Mouse (Mus musculus): ENCODE measurements around the gene Gm10392.

The Gm10392 gene

DNA sequence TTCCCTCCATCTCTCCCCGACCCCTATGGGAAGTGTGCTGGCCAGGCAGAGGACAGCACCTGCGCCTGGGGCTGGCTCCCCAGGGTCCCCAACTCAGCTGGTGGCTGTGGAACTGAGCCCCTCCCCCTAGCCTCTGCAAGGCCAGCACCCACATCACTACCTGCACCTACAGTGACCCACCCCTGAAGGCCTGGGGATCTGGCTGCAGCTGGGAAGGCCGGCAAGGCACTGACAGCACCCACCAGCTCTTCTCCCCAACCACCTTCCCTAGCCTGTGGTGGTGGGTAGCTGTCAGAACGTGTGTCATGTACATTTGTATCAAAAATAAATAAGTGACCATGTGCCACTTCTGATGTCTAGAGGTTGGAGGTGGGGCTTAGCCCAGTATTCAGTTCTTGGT lies 11.6 kb downstream of the Gm10392 start:
- DNase-seq, result no peak

DNA sequence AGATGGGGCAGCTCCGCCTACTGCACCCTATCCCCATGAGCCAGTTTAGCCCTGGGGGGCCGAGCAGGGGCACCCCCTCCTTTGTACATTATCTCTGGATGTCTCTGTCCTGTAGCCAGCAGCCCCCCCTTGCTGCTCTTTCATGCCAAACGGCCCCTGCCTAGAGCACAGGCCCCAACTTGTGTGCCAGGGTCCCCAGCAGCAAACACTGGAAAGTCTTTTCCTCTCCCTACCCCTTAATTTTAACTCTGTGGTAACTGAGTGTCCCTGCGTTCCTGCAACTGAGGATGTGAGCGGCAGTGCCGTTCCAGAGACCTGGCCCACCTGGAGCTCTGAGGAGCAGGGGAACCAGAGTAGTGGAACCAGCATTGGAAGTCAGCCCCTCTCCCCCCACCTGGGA lies 12.1 kb downstream of the Gm10392 start:
- peak in 1 of 2 experiments; percentile 17 for DNase-seq

DNA sequence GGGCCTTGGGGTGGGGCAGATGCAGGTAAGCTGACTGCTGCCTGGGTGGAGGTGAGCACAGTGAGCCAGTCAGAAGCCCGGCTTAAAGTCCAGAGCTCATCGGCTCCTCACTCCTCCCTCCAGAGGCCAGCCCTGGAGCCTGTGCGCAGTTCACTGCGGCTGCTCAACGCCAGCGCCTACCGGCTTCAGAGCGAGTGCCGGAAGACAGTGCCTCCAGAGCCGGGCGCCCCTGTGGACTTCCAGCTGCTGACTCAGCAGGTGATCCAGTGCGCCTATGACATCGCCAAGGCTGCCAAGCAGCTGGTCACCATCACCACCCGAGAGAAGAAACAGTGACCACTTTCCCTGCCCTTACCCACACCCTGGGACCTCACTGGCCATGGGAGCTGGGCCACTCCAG lies 12.7 kb downstream of the Gm10392 start:
- peak in 1 of 2 experiments; percentile 27 for DNase-seq

DNA sequence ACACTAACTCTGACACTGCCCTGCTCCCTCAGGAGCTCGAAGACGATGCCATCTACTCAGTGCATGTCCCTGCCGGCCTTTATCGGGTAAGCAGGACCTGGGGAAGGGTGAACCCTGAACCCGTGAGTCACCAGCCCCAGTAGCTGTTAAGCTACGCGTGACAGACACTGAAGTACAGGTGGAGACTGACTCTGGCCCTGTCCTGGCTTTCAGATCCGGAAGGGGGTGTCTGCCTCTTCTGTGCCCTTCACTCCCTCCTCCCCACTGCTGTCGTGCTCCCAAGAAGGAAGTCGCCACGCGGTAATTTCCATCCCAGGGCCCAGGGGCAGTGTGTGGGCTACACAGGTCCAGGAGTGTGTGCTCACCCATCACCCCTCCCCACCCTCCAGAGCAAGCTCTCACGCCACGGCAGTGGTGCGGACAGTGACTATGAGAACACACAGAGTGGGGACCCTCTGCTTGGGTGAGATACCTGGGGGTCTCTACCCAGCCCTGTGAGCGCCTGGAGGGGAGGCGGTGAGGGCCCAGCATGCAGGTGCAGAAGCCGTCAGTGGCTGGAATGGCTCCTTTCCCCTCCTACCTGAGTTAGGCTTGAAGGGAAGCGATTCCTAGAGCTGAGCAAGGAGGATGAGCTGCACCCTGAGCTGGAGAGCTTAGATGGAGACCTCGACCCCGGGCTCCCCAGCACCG lies 13.6 kb downstream of the Gm10392 start:
- DNase-seq, result peak in 1 of 2 experiments; percentile 20

DNA sequence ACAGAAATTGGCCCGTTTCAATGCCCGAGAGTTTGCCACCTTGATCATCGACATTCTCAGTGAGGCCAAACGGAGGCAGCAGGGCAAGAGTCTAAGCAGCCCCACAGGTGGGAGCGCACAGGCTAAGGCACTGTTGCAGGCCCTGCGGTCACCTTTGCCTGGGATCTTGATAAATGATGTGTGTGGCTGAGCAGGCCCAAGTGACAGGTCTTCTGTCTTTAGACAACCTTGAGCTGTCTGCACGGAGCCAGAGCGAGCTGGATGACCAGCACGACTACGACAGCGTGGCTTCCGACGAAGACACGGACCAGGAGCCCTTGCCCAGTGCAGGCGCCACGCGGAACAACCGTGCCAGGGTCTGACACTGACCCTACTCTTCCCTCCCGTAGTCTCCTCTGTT lies 14.6 kb downstream of the Gm10392 start:
- no peak for DNase-seq

DNA sequence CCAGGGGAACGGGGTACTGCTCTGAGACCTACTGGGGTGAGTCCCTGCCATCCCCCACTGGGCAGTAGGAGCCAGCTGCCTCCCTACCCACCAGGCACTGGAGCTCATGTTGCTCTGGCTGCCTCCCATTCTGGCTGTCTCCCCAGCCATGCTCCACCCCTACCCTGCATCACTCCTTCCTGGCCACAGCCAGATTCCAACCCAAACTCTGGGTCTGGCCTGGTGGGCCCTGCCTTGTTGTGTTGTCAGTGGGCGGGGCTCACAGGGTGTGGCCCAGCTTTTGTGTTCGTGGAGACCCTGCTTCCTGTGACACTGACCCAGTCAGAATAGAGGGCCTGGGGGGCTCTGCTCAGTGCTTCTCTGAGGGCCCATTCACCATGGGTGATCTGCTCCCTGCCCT lies 15.5 kb downstream of the Gm10392 start:
- DNase-seq, result no peak

DNA sequence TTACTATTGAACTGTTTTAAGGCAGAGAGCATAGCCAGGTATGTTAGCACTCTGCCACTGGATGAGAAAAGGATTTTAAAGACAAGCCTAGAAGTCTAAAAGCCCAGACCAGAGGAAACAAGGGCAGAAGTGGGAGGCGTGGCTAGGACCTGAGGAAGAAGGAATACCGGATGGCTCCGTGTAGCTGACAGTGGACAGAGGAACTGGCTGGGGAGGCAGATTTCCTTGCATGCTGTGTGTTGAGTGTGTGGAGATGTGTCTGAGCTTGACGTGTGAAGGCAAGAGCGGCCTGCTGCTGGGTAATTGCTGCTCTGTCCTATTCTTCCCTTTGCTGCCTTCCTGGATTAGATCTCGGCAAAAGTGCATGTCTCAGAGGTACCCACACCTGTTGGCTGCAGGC lies 16.5 kb downstream of the Gm10392 start:
- no peak for DNase-seq

DNA sequence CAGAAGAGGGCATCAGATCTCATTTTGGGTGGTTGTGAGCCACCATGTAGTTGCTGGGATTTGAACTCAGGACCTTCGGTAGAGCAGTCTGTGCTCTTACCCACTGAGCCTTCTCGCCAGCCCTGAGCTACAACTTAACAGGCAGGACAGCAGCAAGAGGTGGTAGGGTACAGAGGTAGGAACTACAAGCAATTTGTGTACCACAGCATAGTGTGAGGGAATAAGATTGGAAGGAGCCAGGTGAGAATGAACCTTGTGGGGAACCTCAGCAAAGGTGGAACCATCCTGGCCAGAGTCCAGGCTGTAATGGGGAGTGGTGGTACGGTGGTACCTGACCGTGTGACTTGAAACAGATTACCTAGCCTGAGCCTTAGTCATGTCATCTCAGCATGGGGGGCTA lies 17.0 kb downstream of the Gm10392 start:
- DNase-seq, result no peak

DNA sequence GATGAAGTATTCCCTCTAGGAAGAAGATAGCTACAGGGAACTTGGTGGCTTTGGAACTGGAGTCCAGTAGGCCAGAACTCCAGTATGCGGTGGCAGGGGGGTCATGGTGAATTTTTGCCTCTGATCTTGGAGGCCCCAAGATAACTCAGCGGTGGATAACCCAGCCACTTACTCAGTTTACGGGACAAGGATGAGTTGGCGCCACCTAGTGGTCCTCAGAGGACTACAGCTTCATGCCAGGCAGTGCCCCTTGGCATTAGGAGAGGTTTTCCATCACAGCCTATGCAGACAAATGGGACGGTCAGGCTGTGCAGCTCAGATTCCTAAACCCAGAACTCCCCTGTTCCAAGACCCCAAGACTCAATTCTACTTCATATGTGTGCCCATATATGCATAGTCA lies 17.6 kb downstream of the Gm10392 start:
- DNase-seq, result peak; percentile 69 to 75

DNA sequence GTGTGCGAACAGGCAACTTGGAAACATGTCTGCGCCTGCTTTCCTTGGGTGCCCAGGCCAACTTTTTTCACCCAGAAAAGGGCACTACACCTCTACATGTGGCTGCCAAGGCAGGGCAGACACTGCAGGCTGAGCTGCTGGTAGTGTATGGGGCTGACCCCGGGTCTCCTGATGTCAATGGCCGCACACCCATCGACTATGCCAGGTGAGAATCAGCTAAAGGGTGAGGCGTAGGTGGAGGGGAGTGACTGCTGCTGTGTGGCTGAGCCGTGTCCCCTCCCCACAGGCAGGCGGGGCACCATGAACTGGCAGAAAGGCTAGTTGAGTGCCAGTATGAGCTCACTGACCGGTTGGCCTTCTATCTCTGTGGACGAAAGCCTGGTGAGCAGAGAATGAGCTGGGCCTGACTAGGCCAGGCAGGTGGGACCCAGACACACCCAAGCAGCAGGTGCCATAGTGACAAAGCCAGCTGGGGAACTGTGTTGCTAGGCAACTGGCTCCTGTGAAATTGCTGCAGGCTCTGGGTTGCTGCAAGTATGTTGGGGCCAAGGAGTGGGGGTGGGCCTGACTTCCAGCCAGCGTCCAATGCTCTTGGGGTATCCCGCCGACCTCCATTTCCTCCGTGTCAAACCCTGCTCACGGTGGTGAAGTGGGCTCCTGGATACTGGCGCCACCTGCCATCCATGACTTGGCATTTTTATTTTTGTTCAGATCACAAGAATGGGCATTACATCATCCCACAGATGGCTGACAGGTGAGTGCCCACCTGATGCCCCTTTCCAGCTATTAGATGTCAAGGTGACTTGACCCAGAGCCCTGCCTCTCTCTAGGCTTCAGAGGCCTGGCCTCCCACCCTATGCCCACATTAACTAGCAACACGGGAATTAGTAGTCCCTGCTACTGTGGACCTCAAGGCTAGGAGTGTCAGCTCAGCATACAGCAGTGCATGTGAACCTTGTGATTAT lies 18.4 kb downstream of the Gm10392 start:
- DNase-seq, result no peak

DNA sequence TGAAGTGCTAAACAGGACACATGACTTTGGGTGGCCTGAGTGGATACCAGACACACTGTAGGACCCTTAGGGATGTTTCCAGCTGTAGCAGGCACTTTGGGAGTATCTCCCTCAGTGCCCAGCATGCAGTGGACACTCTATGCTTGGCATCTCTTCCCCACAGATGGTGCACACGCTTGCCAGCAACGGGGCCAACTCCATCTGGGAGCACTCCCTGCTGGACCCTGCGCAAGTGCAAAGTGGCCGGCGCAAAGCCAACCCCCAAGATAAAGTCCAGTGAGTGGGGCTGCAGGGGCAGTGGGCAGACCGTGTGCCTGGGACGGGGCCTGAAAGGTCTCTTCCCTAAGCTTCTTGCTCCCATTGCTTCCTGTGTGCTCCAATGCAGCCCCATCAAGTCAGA lies 19.6 kb downstream of the Gm10392 start:
- DNase-seq, result no peak

DNA sequence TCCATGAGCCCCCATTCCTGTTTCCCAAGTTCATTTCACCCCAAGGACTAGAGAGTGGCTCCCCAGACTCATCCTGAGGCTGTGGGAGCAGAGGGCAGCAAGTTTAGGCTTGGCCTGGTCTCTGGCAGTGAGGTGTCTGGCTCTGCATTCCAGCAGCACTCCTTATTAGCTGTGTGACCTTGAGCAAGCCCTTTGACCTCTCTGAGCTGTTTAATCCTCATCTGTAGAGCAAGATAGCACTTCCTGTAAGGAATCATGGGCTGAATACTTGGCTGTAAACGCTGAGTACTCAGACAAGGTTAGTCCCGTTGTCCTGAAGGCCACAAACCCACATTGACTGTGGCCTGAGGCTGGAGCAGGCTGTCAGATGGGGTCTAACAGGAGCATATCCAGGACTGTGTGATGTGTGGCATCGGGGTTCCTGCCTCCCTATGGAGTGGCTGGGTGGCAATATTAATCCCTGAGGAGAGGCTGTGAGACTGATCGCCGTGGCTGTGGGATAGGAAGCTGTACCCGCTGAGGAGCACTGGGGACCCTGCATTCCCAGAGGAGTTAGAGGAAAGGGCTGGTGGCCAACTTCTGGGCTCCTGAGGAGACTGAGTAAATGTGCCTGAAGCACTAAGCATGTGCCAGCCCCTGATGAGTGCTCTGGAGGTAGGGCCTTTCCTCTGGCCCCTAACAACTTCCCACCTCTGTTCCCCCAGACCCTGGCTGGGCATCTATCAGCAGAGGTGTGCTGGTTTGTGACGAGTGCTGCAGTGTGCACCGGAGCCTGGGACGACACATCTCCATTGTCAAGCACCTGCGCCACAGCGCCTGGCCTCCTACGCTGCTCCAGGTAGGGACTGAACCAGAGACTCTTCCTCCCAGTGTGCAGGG lies 20.5 kb downstream of the Gm10392 start:
- no peak for DNase-seq

DNA sequence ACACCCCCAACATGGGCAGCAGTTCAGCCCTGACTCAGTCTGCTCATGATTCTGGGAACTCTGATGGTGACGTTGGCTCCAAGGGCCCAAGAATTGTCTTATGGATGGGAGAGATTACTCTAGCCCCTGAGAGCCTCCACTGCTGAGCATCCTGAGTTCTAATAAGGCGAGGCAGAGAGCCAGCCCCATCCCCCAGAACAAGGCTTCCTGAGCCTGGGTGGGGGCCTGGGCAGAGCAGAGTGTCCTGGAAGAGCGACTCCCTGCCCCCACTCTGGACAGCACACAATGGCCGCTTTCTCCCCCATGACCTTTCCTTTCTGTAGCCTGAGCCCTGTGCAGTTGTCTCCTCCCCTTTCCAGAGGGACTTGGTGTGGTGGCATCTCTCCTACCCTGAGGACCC lies 21.1 kb downstream of the Gm10392 start:
- DNase-seq, result no peak

DNA sequence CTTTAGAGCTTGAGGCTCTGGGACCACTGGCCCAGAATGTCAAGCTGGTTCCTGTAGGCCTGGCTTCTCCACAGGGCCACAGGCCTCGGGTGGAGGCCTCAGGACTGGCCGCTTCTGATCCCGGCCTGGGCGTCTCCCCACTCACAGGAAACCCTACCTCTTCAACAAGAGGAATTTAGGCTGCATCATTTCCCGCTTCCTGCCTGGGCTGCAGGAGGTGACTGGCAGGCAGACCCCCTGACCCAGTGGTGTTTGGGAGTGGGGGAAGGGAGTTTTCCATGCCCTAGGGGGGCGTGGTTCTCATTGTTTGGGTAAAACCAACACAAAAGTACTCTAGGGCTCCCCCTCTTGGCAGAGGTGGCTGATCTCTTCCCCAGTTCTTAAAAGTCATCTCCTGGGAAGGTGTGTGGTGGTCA lies 21.6 kb downstream of the Gm10392 start:
- DNase-seq, result peak; percentile 59 to 62

DNA sequence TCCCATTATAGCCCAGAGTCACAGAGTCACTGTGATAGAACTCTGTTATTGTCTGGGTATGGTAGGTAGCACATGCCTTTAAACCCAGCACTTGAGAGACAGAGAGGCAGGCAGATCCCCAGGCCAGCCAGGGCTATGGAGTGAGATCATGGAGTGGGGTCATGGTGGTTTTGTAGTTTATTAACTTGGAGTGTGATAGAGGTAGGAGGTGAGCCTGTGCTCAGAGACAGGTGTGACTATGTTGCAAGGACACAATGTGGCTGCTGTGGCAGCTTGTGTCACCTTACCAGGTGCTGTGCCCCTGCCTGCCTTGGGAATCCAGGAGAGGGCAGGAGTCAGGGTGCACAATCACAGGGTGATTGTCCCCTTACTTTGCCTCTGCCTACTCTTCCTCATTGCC lies 23.5 kb downstream of the Gm10392 start:
- no peak for DNase-seq

DNA sequence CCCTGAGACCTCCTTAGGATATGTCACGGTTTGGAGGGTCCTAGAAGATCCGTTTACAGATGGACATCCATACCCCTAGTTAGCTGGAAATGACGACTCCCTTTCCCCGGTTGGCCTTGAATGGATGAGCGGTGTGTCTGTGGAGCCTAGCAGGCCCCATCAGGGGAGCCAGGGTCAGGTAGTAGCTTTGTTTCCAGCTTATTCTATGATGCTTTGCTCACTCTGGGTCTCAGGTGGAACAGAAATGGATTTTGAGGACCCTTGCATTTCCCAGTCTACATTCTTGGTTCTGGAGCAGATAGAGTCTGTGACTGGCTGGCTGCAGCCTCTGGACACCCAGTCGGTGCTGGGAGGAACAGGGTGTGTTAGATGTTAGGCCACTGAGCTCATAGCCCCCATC lies 24.2 kb downstream of the Gm10392 start:
- DNase-seq, result no peak

DNA sequence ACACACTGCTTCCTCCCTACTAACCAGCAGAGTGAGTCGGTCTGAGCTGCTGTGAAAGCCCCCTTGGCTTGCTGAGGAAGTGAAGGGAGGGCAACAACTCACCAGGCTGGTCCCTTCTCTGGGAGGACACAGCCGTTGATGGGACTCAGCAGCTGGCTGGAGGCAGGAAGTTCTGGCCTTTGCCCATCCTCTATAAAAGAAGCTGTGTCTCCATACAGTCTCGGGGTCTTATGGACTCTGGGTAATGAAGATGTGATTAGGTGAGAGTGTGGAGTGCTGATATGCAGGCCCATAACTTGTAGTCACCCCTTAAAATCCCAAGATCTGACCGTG lies 24.7 kb downstream of the Gm10392 start:
- DNase-seq, result no peak

DNA sequence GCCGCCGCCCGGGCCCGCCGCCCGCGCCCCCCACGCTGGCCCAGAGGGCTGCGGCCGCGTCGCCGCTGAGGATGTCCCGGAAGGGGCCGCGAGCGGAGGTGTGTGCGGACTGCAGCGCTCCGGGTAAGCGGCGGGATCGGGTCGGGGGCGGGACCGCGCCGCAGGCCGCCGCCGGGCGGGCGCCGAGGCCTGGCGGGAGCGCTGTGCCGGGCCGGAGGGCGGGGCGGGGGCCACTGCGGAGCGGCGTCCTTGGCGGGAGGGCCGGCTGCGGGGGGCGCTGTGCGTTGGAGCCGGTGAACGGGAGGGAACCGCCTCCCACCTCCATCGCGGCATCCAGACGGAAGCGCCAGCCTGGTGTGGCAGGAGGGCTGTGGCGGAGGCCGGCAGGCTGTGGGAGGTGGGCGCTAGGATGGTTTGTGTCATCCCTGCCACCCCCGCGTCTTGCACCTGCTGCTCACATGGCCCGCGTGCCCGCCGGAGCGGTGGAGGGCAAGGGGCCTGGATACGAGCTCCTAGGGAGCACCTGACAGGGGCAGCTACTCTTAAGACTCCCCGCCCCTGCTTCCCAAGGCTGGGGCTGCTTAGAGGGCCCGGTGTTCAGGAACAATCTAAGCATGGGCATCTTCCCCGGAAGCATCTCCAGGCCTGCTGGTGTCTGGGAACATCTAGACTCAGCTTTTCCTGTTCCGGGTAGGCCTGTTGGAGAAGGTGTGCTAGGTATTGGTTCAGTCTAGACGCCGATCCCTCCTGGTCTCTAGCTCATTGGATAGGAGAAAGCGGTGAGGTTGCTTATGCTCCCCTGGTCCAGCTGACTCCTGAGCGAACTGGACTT lies 25.3 kb downstream of the Gm10392 start, which contains the start of gene Git1:
Gene Git1, plus strand, starts transcription at position 51 of the 832 bp plus-strand sequence.
- peak; percentile 54 to 70 for DNase-seq

DNA sequence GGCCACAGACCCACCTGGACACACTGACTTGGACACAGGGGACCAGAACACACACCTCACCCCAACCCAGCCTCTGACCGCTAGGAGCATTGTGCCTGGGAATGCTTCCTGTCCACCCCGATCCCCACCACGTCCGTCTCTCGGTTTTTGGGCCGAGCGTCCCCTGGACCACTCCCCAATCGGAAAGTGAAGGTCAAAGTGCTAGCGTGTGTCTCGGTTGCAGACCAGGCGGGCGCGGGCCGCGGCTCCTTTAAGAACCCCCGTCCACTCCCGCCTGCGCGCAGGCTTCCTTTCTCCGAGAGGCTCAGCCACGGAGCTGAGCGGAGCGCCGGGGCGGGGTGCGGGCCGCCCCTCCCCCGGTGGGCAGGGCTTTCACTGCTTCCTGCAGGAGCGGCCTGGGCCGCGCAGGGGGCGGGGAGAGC lies 26.1 kb downstream of the Gm10392 start:
- DNase-seq, result peak; percentile 92 to 95

DNA sequence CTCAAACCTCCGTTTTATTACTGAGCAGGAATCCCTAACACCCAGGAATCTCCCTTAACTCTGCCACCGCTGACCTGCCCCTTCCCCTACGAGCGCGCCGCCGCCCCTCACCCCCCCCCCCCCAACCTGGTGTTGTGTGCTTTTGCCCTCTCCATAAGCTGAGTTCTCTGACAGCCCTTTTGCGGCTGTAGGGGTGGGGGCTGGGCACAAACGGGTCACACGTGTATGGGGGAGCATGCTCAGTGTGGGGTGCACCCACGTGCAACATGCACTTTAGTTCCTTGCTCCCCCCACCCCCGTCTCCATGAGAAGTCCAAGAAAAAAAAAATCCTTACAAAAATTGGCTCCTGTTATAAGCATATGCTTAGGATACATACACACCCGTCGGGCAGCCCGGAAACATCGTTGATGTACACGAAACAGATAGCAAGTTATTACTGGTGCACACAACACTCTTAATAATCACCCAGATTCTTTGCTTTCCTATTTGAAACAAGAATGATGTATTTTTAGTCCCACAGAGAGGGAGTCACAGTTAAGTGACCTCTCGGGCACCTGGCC lies 26.6 kb downstream of the Gm10392 start:
- peak; percentile 60 to 75 for DNase-seq

DNA sequence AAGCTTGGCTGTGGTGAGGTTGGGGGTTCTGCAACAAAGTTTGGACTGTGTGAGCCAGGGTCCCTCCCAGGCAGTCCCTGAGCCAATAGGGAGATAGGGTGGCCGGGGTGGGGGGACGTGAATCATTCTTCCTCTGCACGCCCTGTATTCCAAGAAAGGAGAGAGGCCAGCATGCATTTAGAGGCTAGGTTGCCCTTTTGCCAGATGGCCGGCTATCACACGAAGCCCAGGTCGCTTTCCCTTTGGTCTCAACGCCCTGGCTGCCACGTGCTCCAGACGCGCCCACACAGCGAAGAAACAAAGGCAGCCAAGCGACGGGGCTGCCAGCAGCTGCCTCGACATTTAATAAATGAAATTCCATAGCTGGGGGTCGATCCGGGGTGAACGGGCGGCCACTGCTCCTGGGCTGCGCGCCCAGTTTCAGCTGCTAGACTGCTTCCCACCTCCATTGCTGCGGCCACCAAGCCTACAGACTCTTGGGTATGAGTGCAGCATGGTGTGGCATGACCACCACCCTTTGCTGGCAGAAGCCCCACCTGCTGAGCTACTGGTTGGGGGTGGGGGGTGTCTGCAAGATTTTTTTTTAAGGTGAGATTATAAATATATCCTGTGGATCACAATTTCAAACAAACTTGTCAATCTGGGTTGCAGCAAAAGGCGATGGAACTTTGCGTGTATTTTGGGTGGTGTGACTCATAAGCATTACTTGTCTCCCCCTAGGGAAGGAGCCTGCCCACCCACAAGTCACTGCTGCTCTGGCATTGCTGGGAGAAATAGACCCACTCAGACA lies 27.3 kb downstream of the Gm10392 start:
- DNase-seq, result peak in 1 of 2 experiments; percentile 52

All from thymus, postnatal 36 days (tissue).